Mouse (Mus musculus) ES-CJ7 (cell line): Measurements from ENCODE around the gene Hprt.
A peak's percentile ranks its signal among the peaks of the same experiment; 100 is the strongest.

Source experiments
- DNase-seq: peaks from one replicate; pipeline ENCODE4 v3.0.0; 2011; ENCODE audit warnings: low read depth, low spot score

Gene Hprt

GRCm38 (mm10) chrX:53041006-53041405 is 53.1 kb downstream of the Hprt start:
- DNase-seq = no peak

GRCm38 (mm10) chrX:53045187-53045903 is 57.4 kb downstream of the Hprt start:
- DNase-seq = no peak

- DNase-seq = no peak
These were observed 58.1 kb downstream of the Hprt start for GRCm38 (mm10) chrX:53046033-53046432.

GRCm38 (mm10) chrX:53046911-53047310 is 59.0 kb downstream of the Hprt start:
- DNase-seq = no peak

- DNase-seq = no peak
These were observed 61.3 kb downstream of the Hprt start for GRCm38 (mm10) chrX:53049196-53049595.

- peak; percentile 10 for DNase-seq
These were observed 62.4 kb downstream of the Hprt start for GRCm38 (mm10) chrX:53050353-53050752.

GRCm38 (mm10) chrX:53052652-53053500 is 64.9 kb downstream of the Hprt start:
- peak; percentile 77 for DNase-seq

GRCm38 (mm10) chrX:53053885-53054284 is 65.9 kb downstream of the Hprt start:
- DNase-seq = no peak

- DNase-seq = no peak
These were observed 67.8 kb downstream of the Hprt start for GRCm38 (mm10) chrX:53055771-53056170.

- DNase-seq = peak; percentile 37
These were observed 68.7 kb downstream of the Hprt start for GRCm38 (mm10) chrX:53056627-53057026.

GRCm38 (mm10) chrX:53057054-53057759 is 69.3 kb downstream of the Hprt start:
- DNase-seq = peak; percentile 51

- DNase-seq = no peak
These were observed 69.8 kb downstream of the Hprt start for GRCm38 (mm10) chrX:53057760-53058090.

GRCm38 (mm10) chrX:53058459-53059280 is 70.7 kb downstream of the Hprt start:
- DNase-seq = peak; percentile 17

- no peak for DNase-seq
These were observed 71.6 kb downstream of the Hprt start for GRCm38 (mm10) chrX:53059426-53060007.

GRCm38 (mm10) chrX:53064406-53064805 is 76.5 kb downstream of the Hprt start:
- DNase-seq = peak; percentile 57
